8 mouse cellular contexts compared by ENCODE assay signal in the genomic region with DNA sequence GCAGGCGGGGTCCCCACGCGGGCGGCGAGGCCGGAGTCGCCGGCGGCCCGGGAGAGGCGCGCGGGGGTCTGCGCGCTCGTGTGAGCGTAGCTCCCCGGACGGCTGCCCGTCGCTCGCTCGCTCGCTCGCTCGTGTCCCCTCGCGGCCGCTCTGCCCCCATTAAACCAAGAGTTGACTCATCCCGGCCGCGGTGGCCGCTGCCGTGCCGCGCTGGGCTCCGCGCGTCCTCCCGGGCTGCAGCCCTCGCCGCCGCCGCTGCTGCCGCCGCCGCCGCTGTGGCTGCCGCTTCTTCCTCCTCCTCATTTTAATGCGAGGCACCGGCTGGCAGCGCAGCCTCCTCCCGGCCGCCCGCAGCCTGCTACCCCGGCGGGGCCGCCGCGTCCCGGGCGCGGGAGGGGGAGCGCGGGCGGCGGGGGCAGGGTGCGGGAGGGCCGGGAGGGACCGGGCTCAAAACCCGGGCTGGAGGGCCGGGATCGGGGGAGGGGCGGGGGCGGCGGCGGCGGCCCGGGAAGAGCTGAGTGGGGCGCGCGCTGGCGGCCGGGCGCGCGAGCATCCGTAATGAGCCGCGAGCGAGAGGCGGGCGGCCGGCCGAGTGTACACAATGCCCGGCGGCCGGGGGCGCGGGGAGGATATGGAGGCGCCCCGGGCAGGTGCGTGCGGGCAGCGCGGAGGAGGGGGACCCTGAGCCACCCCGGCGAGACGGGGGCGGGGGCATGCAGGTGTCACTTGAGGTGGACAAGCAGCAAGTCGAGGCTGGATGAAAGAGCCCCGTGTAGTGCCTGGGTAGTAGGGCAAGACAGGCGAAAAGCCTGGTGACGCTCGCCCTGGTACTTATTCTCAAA. TPM values are rescaled to one million over a fixed set of nuclear protein-coding genes. Genes with fewer than 3 reads are reported as not detected.
DNase-seq lines count a peak whose midpoint lies in the region; ATAC-seq and TF ChIP-seq lines count a peak whose summit lies in the region.

No protein-coding gene starts in this region.

- peaks cover 46% of the 10 kb centered on the region for H3K27me3 ChIP-seq in Patski
- H3K27me3 ChIP-seq in forebrain, embryonic 10.5 days (ENCODE audit: poor library complexity, severe bottlenecking), result peaks cover 4% of the 10 kb centered on the region; the same call in 1 of the 2 replicates
- peaks cover 30% of the 10 kb centered on the region for H3K27me3 ChIP-seq in limb, embryonic 10.5 days (ENCODE audit: low read depth, poor library complexity, severe bottlenecking)
- H3K27me3 ChIP-seq in midbrain, embryonic 10.5 days (ENCODE audit: low read depth, poor library complexity, severe bottlenecking), result no peaks in the 10 kb centered on the region

- CTCF ChIA-PET in Patski (lab: Charles Lee), result no interaction called here

- in situ Hi-C loops in Patski (cut with MboI; ENCODE audit: low pct_unique_long_range_greater_than_20kb), result no loop called here

- H3K36me3 ChIP-seq in forebrain, embryonic 10.5 days (replicated peaks), result peaks cover 7% of the 10 kb centered on the region
- no peaks in the 10 kb centered on the region for H3K36me3 ChIP-seq in limb, embryonic 10.5 days
- peaks cover 8% of the 10 kb centered on the region for H3K36me3 ChIP-seq in midbrain, embryonic 10.5 days

- no peak for DNase-seq in Patski (ENCODE audit: low read depth, low spot score)
- DNase-seq in forebrain, embryonic 10.5 days (ENCODE audit: extremely low spot score, low spot score), result peak; percentile 74
- peak; percentile 62 to 63 for DNase-seq in heart, postnatal 36 days
- DNase-seq in limb, embryonic 10.5 days (ENCODE audit: low spot score), result peak; percentile 79
- peak; percentile 84 for DNase-seq in midbrain, embryonic 10.5 days (ENCODE audit: low spot score)
- DNase-seq in spleen, adult 12 weeks (ENCODE audit: low spot score), result peak; percentile 16
- no peak for DNase-seq in c-Kit-positive CD71-positive TER-119-positive erythroid progenitor cells, embryonic 14.5 days (ENCODE audit: low spot score)

- intact Hi-C loops in heart, postnatal 36 days (cut with DNase I), result no loop called here

- POLR2A ChIA-PET in Patski (lab: Charles Lee), result no interaction called here

- TF ChIP-seq CTCF in Patski (IDR thresholded peaks at IDR 0.05), result no peak
- no peak for TF ChIP-seq CTCF in bone marrow, adult 2 months (IDR thresholded peaks at IDR 0.05; ENCODE audit: control insufficient read depth, insufficient read depth, low read length)

- H3K4me3 ChIP-seq in bone marrow, adult 2 months (replicated peaks; ENCODE audit: control insufficient read depth, low read depth, low read length), result peak overlapping the region; percentile 67
- H3K4me3 ChIP-seq in forebrain, embryonic 10.5 days, result peak overlapping the region; percentile 90
- H3K4me3 ChIP-seq in limb, embryonic 10.5 days, result peak overlapping the region; percentile 65
- H3K4me3 ChIP-seq in midbrain, embryonic 10.5 days, result peak overlapping the region; percentile 90

- H3K9me3 ChIP-seq in forebrain, embryonic 10.5 days, result no peaks in the 10 kb centered on the region
- no peaks in the 10 kb centered on the region for H3K9me3 ChIP-seq in limb, embryonic 10.5 days (replicated peaks)
- no peaks in the 10 kb centered on the region for H3K9me3 ChIP-seq in midbrain, embryonic 10.5 days (replicated peaks)

- no peaks in the 10 kb centered on the region for H3K4me1 ChIP-seq in bone marrow, adult 2 months (ENCODE audit: control insufficient read depth, insufficient read depth, low read length)
- peaks cover 22% of the 10 kb centered on the region for H3K4me1 ChIP-seq in forebrain, embryonic 10.5 days
- peaks cover 4% of the 10 kb centered on the region; the same call in 1 of the 2 replicates for H3K4me1 ChIP-seq in limb, embryonic 10.5 days
- peaks cover 16% of the 10 kb centered on the region for H3K4me1 ChIP-seq in midbrain, embryonic 10.5 days

- TF ChIP-seq POLR2A in bone marrow, adult 2 months (IDR thresholded peaks at IDR 0.05; ENCODE audit: borderline replicate concordance, control insufficient read depth, low read depth, low read length), result 0 out of 2 replicates have a peak, but pooled peaks have one; percentile 22

- H3K27ac ChIP-seq in bone marrow, adult 2 months (ENCODE audit: control insufficient read depth, insufficient read depth, low read depth, low read length, poor library complexity), result peak overlapping the region; percentile 88
- H3K27ac ChIP-seq in forebrain, embryonic 10.5 days, result peak overlapping the region; percentile 98
- peak overlapping the region; percentile 93 for H3K27ac ChIP-seq in limb, embryonic 10.5 days
- H3K27ac ChIP-seq in midbrain, embryonic 10.5 days (replicated peaks), result peak overlapping the region; percentile 99

- peak; percentile 39 for ATAC-seq in Patski

- 2% methylated on average over 86 of the region's 115 CpGs for WGBS in bone marrow, adult 2 months
- under 1% methylated on average over 89 of the region's 115 CpGs for WGBS in forebrain, embryonic 10.5 days
- WGBS in limb, embryonic 10.5 days, result under 1% methylated on average over 111 of the region's 115 CpGs
- WGBS in midbrain, embryonic 10.5 days, result under 1% methylated on average over 103 of the region's 115 CpGs

RNA-seq across cellular contexts. Expression of a gene that starts 19.9 kb away (rescaled TPM):
- 0.03 TPM for polyA plus RNA-seq in Patski (2021)
- 5.6 and 17.5 TPM in 2 replicates for polyA plus RNA-seq in bone marrow, adult 2 months (2011; ENCODE audit: insufficient read depth, insufficient read length, low replicate concordance, missing spikeins)
- polyA plus RNA-seq in forebrain, embryonic 10.5 days (2016; fragmentation: Nextera tagmentation; extraction: Ambion mirVana), result 17.9 and 19.7 TPM in 2 replicates
- total RNA-seq in heart, postnatal 36 days (2021), result 10 to 100 TPM; 24.5 to 30.1 TPM
- polyA plus RNA-seq in limb, embryonic 10.5 days (2016; fragmentation: Nextera tagmentation; extraction: Ambion mirVana), result 9.4 and 11.0 TPM in 2 replicates
- polyA plus RNA-seq in midbrain, embryonic 10.5 days (2016; fragmentation: Nextera tagmentation; extraction: Ambion mirVana), result 21.6 and 23.1 TPM in 2 replicates

Comparison
In these comparisons a context has a peak if more than half of its experiments do, and no peak if none do; other contexts are left out.
1. DNase-seq: peak in forebrain, embryonic 10.5 days (single experiment), heart, postnatal 36 days (2 of 2), limb, embryonic 10.5 days (single experiment), midbrain, embryonic 10.5 days (single experiment) and spleen, adult 12 weeks (single experiment); none in Patski (single experiment) and c-Kit-positive CD71-positive TER-119-positive erythroid progenitor cells, embryonic 14.5 days (single experiment).
2. Peak in every context shown above with its lines, with median percentiles within 50 percentile points of each other: H3K27ac ChIP-seq and H3K4me3 ChIP-seq.